Mouse (Mus musculus) spleen, postnatal 4 days (tissue): ENCODE results near the gene AY074887.
"Not testable (repeated sequence)": the region's sequence is repeated elsewhere in the genome, so short reads cannot be mapped to it uniquely, and the experiment has no call there.

Experiments used
- DNase-seq, 2 experiments: peaks; one replicate each; pipeline ENCODE4 v3.0.0; 2022; ENCODE audit warnings: low spot score in 2 of 2

AY074887 gene

DNA sequence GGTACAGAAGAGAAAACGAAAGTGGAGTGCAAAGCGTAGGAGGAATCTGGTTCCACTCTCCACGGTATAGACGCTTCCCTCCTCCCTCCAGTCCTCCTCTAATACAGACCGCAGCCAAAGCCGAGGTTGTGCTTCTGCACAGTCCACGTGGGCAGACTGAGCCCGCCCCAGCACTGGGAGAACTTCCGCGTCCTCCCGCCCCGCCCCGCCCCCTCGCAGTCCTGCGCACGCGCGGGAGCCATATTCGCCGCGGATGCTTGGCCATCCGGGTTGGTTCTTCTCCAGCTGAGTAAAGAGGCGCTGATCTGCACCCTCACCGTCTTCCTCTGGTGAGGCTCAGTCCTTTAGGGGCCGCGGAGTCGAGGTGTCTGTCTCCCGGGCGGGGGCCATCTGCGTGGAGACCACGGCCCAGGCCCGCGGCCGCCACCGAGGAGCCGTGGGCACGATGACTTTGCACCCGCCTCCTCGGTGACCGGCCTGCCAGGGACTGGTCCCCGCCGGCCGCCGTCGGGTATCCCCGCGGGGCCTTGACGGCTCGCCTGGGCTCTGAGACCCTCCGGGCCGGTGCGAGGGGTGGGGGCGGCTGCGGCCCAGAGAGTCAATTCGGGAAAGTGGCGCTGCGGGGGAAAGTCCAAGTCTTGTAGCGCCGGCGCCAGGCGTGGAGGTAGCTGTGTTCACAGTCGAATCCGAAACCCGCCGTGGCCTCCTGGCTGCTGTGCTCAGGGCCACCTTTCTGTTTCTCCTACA, at the start of gene AY074887, which contains the start of gene Psma4:
Gene AY074887 (minus strand): TSS at position 424 of the 747 bp plus-strand sequence.
Gene Psma4 (plus strand): TSS at position 216 of the 747 bp plus-strand sequence.
- DNase-seq = peak; percentile 90 to 96

DNA sequence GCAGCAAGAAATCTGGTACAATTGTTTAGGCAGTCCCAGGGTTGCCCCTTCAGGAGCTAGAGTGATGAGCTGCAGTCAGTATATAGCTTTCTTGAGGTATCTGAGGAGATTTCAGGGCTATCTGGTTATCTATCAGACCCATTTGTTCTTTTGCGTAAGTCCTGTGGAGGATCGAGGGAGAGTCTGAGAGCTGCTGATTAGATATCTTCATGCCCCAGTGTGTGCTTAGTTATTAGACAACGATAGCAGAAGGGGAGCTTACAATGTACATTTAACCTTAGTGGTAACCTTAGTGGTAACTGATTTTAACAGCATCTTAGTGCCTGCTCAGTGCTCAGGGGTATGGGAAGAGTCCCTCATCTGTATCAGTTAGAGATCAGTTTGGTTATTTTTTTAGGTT, 44.8 kb upstream of the AY074887 start:
- DNase-seq = no peak

DNA sequence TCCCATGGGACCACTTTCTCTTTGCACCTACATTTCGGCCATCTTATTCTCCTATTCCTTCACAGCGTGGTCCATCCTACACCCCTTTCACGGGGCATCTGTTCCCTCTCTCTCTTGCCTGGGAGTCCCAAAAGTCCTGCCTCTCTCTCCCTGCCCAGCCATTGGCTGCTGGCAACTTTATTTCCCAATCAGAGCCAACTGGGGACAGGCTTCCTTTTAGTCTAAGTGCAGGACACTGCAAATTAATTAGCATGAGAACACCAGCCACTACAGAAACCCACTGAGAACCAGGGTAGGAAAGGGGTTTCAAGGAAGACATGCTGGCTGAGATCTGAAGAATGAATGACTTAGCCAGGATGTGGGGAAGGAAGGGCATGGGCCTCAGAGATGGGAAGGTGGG, 43.6 kb upstream of the AY074887 start:
- DNase-seq = peak in 1 of 2 experiments; percentile 46

DNA sequence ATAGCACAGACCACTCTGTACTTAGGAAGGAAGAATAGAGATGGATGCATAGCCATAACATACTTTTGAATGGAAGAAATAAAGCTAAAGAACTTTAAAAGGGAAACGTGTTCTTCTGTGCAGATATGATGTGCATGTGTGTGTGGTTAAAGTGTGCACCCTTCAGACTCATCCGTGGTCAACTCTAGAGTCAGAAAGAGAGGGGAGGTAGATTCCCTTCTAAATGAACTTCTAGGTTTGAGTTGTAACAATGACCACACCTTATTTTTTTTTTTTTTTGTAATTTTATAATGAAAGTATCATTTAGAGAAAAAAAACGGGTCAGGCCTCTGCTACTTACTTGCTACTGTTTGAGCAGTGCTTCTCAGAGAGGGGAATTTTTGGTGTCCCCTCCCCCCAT, 39.6 kb upstream of the AY074887 start:
- no peak for DNase-seq

DNA sequence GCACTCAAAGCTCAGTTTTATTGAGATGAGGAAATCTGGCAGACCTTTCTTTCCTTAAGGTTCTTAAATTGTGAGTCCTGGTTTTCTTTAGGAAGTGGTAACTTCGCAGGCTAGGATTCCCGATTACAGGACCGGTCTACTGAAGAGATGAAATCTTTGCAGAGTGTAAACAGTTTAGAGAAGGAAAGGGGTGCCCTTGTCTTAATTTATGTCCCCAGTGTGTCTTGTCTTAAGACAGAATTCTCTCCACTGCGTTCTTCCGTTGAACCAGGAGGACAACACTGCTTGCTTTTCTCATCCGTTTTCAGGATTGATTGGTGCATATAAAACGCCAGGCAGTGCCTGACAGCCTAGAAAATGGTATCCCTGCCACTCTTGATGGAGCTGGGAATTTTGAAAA, 31.6 kb upstream of the AY074887 start:
- peak in 1 of 2 experiments; percentile 14 for DNase-seq

DNA sequence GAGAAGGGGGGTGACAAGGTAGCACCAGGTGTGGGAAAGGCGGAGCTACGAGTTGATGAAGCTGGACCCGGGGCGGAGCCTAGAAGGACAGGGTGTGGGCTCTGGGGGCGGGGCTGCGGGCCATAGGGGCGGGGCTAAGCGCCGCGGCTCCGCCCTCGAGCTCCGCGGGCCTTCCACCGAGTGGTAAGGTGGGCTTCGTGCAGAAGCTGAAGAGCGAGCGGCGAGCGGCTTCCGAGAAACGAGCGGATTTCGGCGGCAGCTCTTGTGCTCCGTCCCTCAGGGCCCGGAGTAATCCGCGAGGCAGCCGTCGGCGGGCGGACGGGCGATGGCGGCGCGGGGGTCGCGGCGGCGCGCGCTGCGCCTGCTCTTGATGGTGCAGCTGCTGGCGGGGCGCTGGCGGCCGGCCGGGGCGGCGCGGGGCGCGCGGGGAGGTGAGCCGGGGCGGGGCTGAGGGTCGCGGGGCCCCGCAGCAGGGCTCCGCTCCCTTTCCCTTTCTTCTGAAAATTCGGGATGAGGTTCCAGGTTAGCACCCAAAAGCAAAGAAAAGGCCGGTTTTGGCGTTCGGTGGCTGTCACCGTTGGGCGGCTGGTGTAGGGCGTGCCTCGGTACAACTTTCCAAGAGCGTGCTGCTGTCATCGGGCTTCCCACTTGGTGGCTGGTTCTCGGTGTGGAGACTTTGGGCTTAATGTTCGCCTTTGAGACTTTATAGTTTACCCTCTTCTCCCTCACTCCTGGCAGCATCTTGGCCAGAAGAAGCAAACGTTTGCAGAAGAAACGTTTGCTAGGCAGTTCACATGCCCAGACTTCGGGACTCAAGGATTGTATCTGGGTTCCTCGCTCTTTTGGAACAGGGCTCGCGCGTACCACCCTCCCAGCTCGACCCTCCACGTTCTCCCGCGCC, 30.7 kb upstream of the AY074887 start:
- DNase-seq = peak in 1 of 2 experiments; percentile 61

DNA sequence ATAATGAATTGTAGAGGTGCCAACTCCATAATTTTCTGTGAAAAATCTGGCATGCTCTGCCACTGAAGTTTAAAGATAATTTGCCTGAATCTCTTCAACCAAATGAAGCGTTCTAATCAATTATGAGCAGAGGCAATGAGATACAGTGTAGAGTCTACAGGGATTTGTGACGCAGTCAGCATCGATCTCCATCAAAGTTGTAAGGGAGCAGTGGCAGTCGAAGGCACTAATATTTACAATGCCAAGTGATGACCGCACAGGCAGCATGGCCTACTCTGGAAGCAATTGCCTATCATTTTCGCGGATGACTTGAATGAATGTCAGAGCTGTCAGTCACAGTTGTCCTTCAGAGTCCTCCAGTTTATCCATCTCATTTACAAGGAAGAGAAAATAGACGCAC, 29.9 kb upstream of the AY074887 start, which contains the start of gene Chrna5:
Gene Chrna5 (plus strand): TSS at position 207 of the 400 bp plus-strand sequence.
- no peak for DNase-seq

DNA sequence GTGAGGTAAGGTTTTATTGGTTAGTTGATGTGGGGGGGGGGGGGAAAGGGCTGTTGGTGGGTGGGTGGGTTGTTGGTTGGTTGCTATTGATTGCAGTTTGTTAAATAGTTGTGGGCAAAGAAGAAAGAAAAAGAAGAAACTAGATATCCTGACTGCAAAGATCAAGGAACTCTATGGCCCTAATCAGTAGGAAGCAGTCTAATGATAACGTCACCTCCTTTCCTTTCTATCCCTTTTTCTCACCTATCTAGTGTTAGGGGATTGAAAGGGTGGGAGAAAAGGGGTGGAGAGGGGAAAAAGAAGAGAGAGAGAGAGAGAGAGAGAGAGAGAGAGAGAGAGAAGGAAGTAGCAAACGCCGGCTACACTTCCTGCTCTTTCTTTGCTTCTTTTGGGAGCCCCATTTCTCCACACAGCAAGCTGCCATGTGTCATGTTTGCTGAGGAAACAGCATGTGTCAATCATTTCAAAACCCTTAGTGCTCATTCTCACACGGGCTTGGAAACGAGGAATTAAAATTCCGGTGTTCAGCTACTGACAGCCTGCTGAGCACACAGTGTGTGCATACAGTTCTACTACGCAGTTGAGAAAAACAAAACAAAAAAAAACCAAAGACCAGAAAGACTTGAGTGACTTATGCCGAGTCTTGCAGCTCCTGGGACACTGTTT, 19.3 kb upstream of the AY074887 start:
- no peak for DNase-seq

DNA sequence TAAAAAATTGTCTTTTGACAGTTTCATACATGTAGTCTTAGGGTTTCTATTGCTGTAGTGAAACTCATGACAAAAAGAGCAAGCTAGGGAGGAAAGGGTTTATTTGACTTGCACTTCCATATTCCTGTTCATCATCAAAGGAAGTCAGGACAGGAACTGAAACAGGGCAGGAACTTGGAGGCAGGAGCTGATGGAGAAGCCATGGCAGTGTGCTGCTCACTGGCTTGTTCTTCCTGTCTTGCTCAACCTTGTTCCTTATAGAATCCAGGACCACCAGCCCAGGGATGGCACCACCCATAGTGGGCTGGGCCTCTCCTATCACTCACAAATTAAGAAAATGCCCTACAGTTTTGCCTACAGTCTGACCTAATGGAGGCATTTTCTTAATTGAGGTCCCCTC, 12.9 kb upstream of the AY074887 start:
- DNase-seq = no peak

DNA sequence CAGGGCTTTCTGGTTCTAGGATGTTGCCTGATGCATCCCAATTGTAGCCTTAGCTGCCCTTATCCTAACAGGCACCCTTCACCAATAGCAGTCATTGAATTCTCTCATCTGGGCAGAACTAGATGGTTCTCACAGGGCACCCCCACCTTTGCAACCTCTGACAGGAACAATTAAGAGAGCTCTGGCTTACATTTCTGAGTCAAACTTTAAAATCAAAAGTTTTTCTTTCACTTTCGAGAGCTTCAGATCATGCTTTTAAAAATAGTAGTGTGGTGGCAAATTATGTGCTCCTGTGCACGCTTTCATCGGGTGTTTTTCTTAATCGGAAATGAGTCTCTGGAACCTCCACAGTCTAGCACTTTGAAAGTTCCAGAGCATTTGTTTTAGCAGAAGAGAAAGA, 10.3 kb upstream of the AY074887 start:
- no peak for DNase-seq

DNA sequence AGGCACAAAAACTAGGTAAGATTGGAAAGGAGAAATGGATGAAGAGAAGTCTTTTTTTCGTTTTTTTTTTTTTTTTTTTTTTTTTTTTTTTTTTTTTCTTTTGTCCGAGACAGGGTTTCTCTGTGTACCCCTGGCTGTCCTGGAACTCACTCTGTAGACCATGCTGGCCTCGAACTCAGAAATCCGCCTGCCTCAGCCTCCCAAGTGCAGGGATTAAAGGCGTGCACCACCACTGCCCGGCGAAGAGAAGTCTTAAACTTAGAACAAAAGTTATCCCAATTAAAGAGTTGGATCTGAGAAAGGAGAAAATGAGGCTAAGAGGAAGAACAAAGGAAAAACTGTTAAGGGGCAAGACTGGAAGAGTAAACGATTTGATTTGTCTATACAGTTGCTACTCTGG, 636 bp downstream of the AY074887 start:
- not testable (repeated sequence) for DNase-seq

DNA sequence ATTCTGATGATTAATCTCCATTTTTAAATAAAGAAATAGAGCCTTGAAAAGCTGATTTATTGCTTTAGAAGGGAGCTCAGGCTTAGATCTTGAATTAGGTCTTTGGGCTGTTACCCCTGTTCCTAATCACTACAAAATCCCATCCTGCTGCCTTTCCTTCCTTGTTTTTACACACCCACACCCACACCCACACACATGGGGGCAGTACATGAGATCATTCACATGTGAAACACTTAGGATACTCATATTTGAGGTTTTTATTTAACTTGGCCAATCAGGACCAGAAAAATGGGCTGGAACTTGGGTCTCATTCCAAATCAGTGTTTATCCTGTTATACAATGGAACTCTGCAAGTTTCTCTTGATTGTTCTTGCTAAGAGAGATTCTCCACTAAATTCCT, 1.3 kb downstream of the AY074887 start:
- no peak for DNase-seq

DNA sequence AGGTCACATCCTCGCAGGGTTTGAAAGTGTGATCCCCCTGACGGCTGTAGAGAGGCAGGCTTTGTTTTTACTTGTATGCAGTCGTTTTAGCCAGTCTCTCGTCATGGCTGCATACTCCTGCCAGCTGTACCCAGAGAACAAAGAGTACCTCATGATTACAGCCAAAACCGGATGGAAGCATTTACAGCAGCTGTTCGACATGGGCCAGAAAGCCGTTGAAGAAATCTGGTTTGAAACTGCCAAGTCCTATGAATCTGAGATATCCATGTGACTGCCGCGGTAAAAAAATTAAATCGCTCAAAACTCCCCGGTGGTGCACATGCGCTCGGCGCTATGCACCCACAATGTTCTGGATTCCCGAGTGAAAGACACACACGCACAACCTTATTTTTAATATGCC, 4.5 kb downstream of the AY074887 start:
- DNase-seq = no peak

DNA sequence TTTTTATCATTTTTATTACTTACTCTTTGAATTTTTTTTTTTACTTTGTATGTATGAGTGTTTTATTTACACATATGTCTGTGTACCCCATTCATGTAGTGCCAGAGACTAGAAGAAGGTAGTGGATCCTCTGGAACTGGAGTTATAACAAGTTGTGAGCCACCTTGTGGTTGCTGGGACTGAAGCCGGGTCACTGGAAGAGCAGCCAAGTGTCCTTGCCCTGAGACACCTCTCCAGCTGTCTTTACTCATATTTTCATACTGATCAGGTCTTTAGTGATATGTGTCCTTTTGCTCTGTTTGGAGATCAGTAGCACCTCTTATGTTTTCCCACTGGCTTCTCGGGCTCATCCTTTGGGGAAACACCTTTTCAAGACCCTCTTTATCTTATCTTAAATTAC, 6.3 kb downstream of the AY074887 start:
- no peak for DNase-seq

DNA sequence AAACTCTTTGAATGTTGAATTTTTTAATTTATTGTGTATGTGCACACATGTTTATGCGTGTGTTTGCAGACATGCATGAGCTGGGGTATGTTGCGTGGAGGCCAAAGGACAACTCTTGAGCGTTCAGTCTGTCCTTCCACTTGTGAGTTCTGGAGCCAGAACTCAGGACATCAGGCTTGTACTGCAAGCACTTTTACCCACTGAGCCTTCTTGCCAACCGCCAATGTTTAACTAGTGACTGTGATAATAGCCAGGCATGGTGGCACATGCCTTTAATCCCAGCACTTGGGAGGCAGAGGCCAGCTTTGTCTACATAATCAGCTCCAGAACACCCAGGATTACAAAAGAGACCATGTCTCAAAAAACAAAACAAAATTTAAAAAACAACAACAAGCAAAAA, 8.7 kb downstream of the AY074887 start:
- DNase-seq = no peak

DNA sequence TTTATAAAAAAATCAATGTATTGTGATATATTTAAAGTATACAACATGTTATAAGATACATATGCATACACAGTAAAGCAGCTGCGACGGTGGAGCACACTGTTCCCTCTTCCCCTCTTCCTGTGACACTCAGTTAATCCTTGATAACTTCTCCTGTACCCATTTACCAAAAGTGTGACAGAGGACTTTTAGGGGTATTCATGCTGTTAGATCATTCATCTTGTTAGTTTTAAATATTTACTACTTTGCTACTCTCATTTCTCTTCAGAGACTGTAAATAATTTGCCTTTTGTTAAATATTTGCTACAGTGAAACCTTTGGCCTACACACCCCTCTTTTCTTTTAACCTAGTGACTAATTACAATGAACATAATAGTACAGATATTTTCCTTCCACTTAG, 18.4 kb downstream of the AY074887 start:
- DNase-seq = no peak

DNA sequence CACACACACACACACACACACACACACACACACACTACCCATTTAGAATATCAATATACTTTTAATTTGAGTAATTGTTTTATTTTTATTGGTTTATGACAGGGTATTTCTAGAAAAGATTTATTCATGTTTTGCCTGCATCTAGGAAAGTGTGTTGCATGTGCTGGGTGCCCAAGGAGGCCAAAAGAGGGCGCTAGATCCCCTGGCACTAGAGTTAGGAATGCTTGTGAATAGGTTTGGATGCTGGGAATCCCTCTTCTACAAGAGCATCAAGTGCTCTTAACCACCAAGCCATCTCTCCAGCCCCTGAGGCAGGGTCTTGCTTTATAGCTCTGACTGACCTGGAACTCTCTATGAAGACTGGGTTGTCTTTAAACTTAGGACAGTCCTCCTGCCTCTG, 19.0 kb downstream of the AY074887 start:
- DNase-seq = no peak

DNA sequence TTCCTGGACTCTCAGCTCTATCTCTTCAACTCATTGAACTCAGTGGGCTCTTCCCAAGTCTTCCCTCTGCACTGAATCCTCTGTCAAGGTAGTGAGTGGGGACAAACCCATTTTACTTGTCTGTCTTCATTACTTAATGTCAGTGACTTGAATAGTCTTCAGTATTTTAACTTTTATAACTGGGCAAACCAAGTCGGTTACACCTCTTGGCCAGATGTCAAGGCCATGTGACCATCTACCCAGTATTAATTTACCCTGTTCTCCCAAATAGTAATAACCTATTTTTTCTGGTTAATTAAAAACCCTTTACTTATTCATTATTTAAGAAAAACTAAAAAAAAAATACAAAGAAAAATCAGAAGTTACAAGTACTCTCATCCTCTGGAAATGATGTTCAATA, 20.1 kb downstream of the AY074887 start:
- DNase-seq = no peak

DNA sequence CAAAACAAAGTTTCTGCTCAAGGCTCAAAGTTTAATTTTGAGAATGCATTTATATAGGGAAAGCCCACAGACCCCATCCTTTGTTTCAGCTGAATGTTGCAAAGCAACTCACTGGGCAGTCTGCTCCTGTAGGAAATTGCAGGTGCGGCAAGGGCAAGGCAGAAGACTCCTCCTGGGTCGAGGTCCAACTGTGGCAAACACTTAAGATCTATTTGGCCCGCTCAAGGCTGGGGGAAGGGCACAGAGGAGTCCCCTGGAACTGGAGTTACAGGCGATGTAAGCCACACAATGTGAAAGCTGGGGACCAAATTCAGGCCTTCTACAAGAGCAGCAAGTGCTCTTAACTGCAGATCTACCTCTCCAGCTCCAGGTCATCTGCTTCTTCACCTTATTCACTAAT, 30.9 kb downstream of the AY074887 start:
- no peak for DNase-seq

DNA sequence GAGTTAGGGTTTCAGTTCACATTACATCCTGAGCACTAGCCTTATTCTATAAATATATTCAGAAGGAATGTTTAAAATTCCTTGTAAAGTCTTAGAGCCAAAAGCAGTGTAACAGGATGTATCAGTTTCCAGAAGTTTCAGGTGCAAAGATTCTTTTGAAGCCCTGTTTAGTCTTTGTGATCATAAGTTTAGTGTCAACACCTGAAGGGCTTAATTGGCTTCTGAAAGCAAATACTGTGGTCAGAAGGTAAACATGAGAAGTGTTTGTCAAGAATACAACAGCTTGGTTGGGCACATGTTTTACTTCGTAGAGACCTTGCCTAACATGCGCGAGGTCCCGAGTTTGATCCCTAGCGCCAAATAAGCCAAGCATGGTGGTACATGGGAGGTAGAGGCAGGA, 32.0 kb downstream of the AY074887 start:
- DNase-seq = no peak

DNA sequence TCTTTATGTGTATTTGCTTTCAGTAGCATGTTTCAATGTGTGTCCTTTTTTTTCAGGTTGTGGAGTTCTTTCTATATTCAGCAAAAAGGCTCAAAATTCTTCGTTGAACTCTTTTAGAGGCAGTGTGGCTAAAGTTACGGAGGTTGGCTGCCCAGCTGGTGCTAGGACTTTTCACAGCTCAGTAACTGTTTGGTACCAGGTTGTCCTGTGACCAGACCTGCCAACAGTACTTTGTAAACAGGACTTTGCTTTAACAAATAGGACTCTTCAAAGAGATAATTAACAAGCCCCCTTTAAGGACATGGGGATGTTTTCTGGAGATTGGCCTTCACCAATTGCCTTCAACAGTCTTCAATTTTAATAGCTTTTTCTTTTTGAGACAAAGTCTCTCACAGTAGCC, 32.6 kb downstream of the AY074887 start:
- no peak for DNase-seq

DNA sequence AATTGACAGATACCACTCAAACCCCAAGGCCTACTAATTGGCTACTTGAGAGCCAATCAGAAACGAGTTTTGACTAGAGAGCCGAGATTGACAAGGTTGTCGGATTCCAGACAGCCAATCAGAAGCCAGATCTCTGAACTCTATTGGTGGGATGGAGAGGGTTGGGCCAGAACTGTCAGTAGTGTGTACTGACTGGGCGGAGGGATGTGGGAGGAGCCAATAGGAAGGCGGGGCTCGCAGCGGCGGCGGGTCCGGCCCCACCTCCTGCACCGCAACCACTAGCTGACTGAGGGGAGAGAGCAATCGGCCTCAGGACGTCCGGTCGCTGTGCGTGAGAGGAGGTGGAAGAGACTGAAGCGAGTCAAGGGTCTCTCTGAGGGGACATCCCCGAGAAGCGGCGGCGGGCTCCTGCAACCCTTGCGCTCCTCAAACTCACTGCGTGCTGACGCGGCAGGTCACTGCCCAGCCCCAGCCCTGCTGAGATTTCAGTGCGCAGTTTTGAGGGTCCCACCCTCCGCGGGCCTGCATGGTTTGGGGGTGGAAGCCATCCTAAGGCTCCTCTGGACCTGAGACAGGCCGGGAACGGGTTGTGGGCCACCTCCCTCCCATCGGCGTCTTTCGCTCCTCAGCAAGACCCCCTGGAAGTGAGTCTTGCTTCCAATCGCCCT, 33.7 kb downstream of the AY074887 start, which contains the start of gene Hykk:
Gene Hykk (plus strand): TSS at position 274 of the 668 bp plus-strand sequence.
- DNase-seq = peak; percentile 75 to 81
